Mouse (Mus musculus): Measurements from ENCODE around the gene Fam178b. TPM values are rescaled to one million over a fixed set of nuclear protein-coding genes. Genes with fewer than 3 reads are reported as not detected.
"Not testable (repeated sequence)": the region's sequence is repeated elsewhere in the genome, so short reads cannot be mapped to it uniquely, and the experiment has no call there.

Fam178b gene
- total RNA-seq, 2 experiments from 2014 or later: not detected

GRCm38 (mm10) chr1:36674936-36675335 lies 8.0 kb downstream of the Fam178b start:
- intact Hi-C loops (cut with DNase I): no loop called here
- DNase-seq (ENCODE audit: low spot score in 2 of 2): no peak

- intact Hi-C loops (cut with DNase I): no loop called here
- DNase-seq (ENCODE audit: low spot score in 2 of 2): no peak
These were observed 10.2 kb downstream of the Fam178b start for GRCm38 (mm10) chr1:36672648-36673350.

- intact Hi-C loops (cut with DNase I): no loop called here
- DNase-seq (ENCODE audit: low spot score in 2 of 2): no peak
These were observed 11.7 kb downstream of the Fam178b start for GRCm38 (mm10) chr1:36671260-36671659.

- intact Hi-C loops (cut with DNase I): no loop called here
- no peak for DNase-seq (ENCODE audit: low spot score in 2 of 2)
These were observed 12.7 kb downstream of the Fam178b start for GRCm38 (mm10) chr1:36670256-36670655.

- DNase-seq (ENCODE audit: low spot score in 2 of 2); intact Hi-C loops (cut with DNase I): not testable (repeated sequence)
These were observed 15.0 kb downstream of the Fam178b start for GRCm38 (mm10) chr1:36668007-36668406.

GRCm38 (mm10) chr1:36665934-36666333 lies 17.0 kb downstream of the Fam178b start:
- intact Hi-C loops (cut with DNase I): no loop called here
- no peak for DNase-seq (ENCODE audit: low spot score in 2 of 2)

- intact Hi-C loops (cut with DNase I): no loop called here
These were observed 17.7 kb downstream of the Fam178b start for GRCm38 (mm10) chr1:36665165-36665723.

GRCm38 (mm10) chr1:36664457-36664856 lies 18.5 kb downstream of the Fam178b start:
- intact Hi-C loops (cut with DNase I): loop anchor here (1.0 kb wide), 1 partner anchor 117 kb away; the partner anchor contains the start of gene Ankrd39
- DNase-seq (ENCODE audit: low spot score in 2 of 2): peak in 1 of 2 experiments; percentile 25

More at GRCm38 (mm10) chr1:36665165-36665723, 17.7 kb downstream of the Fam178b start:
- no peak for DNase-seq (ENCODE audit: low spot score in 2 of 2)

GRCm38 (mm10) chr1:36658621-36659399 lies 24.2 kb downstream of the Fam178b start:
- DNase-seq (ENCODE audit: low spot score in 2 of 2): no peak
- intact Hi-C loops (cut with DNase I): no loop called here

GRCm38 (mm10) chr1:36657658-36658415 lies 25.1 kb downstream of the Fam178b start:
- intact Hi-C loops (cut with DNase I): no loop called here
- DNase-seq (ENCODE audit: low spot score in 2 of 2): no peak

GRCm38 (mm10) chr1:36656233-36656632 lies 26.8 kb downstream of the Fam178b start:
- no peak for DNase-seq (ENCODE audit: low spot score in 2 of 2)

GRCm38 (mm10) chr1:36655039-36655438 lies 27.9 kb downstream of the Fam178b start:
- intact Hi-C loops (cut with DNase I): no loop called here
- no peak for DNase-seq (ENCODE audit: low spot score in 2 of 2)

More at GRCm38 (mm10) chr1:36656233-36656632, 26.8 kb downstream of the Fam178b start:
- intact Hi-C loops (cut with DNase I): no loop called here

- intact Hi-C loops (cut with DNase I): no loop called here
- DNase-seq (ENCODE audit: low spot score in 2 of 2): no peak
These were observed 35.4 kb downstream of the Fam178b start for GRCm38 (mm10) chr1:36647631-36648030.

GRCm38 (mm10) chr1:36646285-36646684 lies 36.7 kb downstream of the Fam178b start:
- intact Hi-C loops (cut with DNase I): no loop called here
- no peak for DNase-seq (ENCODE audit: low spot score in 2 of 2)

GRCm38 (mm10) chr1:36644615-36645007 lies 38.4 kb downstream of the Fam178b start:
- intact Hi-C loops (cut with DNase I): no loop called here

GRCm38 (mm10) chr1:36643957-36644614 lies 38.9 kb downstream of the Fam178b start:
- DNase-seq (ENCODE audit: low spot score in 2 of 2): no peak
- intact Hi-C loops (cut with DNase I): no loop called here

More at GRCm38 (mm10) chr1:36644615-36645007, 38.4 kb downstream of the Fam178b start:
- no peak for DNase-seq (ENCODE audit: low spot score in 2 of 2)

- intact Hi-C loops (cut with DNase I): loop anchor here (1.0 to 5.0 kb wide), 3 partner anchors 44 to 89 kb away; partner anchors contain the start of gene Ankrd39
- no peak for DNase-seq (ENCODE audit: low spot score in 2 of 2)
These were observed 47.0 kb downstream of the Fam178b start for GRCm38 (mm10) chr1:36635826-36636485.

GRCm38 (mm10) chr1:36634940-36635339 lies 48.0 kb downstream of the Fam178b start:
- peak; percentile 65 to 67 for DNase-seq (ENCODE audit: low spot score in 2 of 2)
- intact Hi-C loops (cut with DNase I): loop anchor here (1.0 to 5.0 kb wide), 3 partner anchors 43 to 88 kb away; partner anchors contain the start of gene Ankrd39
